Mouse (Mus musculus): ENCODE data around the gene Megf8. TPM values are rescaled to one million over a fixed set of nuclear protein-coding genes. Genes with fewer than 3 reads are reported as not detected.

The Megf8 gene
- polyA plus RNA-seq, 1 experiment from 2014 or later: 22.3 TPM

DNA sequence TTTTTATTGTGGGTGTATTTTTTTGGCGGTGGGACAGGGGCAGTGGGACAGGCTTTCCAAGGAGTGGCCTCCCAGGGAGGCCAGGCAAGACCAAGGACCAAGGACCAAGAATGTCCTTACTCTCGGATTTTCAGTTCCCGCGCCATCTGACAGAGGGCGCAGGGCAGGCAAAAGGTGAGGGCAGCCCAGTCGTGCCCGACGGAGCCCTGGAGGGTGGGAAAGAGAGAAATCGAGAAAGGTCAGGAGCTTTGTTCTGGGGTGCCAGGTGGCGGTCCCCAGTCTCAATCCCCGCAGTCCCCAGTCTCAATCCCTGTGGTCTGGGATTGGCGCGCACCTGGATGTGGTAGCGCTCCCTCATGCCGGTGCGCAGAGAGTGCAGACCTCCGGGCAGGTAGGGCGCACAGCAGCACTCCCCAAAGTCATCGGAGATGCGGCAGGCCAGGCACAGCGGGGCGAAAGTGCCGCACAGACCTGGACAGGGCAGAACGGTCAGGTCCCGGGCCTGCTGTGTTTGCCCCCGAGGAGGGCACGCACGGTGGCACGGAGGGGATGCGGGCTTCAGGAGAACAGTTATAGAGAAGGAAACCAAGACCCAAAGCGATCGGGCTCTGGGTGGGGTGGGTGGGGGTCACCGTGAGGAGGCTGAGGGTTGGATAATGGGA is 50.8 kb downstream of the Megf8 start:
- ATAC-seq (replicated peaks): no peak
- Histone ChIP-seq H3K4me1 (peaks cover 18% of the 10 kb centered on the region), H3K36me3 (peaks cover 12% of the 10 kb centered on the region; the same call in 1 of the 2 replicates), H3K9ac (replicated peaks) (no peak overlapping the region), H3K27ac (replicated peaks) (no peak overlapping the region), H3K27me3 (peaks cover 27% of the 10 kb centered on the region), H3K4me2 (replicated peaks) (no peak overlapping the region), H3K9me3 (no peaks in the 10 kb centered on the region), H3K4me3 (0 out of 2 replicates have a peak overlapping the region, but pooled peaks have one; percentile 0)
- 2% methylated on average over 33 of the region's 33 CpGs for WGBS

DNA sequence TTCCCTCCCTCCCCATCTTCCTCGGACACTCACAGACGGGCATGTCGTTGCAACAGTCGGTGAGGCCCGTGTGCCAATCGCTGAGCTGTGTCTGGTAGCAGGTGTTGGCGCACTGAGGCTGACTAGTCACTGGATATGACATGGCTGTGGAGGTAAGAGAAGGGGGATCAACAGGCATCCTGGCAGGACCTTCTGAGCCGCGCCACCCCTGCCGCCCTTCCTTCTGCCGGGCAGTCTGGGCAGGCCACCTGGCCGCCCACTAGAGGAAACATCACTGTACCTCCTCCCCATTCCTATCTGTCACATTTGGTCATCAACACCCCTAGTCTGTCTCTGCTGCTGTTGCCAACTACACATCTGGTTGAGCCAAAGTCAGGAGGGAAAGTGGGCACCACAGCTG is 51.4 kb downstream of the Megf8 start:
- H3K4me1 ChIP-seq: peaks cover 18% of the 10 kb centered on the region

DNA sequence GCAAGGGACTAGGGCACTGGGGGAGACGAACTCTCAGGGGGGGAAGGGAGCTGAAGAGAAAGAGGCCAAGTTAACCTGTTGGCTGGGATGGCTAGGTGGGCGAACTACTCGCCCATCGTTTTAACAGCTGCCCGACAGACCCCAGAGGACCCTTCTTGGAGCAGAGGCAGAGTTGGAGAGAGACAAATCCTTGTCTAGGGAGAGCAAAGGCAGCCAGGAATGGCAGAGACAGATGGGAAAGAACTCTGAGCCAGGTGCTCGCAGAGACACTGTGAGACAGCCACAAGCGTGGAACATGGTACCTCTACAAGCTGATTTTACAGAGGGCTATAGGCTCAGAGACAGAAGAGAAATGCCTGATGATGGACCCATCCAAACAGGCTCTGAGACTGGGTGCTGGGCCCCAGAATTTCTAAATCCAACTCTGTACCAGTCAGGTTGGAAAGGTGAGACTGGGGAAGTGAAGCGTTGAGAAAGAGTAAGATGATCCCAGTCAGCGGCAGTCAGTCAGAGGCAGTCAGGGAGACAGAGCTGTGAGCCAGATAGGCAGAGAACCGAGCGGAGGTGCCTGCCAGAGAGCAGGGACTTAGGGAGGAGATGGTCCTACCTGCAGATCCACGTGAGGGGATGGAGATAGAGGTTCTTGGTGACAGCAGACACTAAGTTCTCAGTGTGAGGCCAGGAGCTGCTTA is 52.2 kb downstream of the Megf8 start, which contains the start of gene Cnfn:
Gene Cnfn, minus strand, starts transcription at position 667 of the 692 bp plus-strand sequence.
- WGBS: 49% methylated on average over 12 of the region's 12 CpGs
- Histone ChIP-seq H3K27me3 (peaks cover 27% of the 10 kb centered on the region), H3K9me3 (no peaks in the 10 kb centered on the region), H3K4me1 (peaks cover 18% of the 10 kb centered on the region), H3K4me2 (replicated peaks) (no peak within 1 kb of the TSS), H3K4me3 (no peak within 1 kb of the TSS), H3K36me3 (peaks cover 6% of the 10 kb centered on the region; the same call in 1 of the 2 replicates), H3K9ac (replicated peaks) (no peak within 1 kb of the TSS), H3K27ac (replicated peaks) (no peak within 1 kb of the TSS)
- ATAC-seq (replicated peaks): no peak

More for the DNA sequence above, 51.4 kb downstream of the Megf8 start:
- 21% methylated on average over 12 of the region's 12 CpGs for WGBS
- Histone ChIP-seq H3K27ac (replicated peaks) (no peak overlapping the region), H3K36me3 (peaks cover 12% of the 10 kb centered on the region; the same call in 1 of the 2 replicates), H3K4me2 (replicated peaks) (no peak overlapping the region), H3K9ac (replicated peaks) (no peak overlapping the region), H3K27me3 (peaks cover 27% of the 10 kb centered on the region), H3K4me3 (no peak overlapping the region), H3K9me3 (no peaks in the 10 kb centered on the region)
- ATAC-seq (replicated peaks): no peak

DNA sequence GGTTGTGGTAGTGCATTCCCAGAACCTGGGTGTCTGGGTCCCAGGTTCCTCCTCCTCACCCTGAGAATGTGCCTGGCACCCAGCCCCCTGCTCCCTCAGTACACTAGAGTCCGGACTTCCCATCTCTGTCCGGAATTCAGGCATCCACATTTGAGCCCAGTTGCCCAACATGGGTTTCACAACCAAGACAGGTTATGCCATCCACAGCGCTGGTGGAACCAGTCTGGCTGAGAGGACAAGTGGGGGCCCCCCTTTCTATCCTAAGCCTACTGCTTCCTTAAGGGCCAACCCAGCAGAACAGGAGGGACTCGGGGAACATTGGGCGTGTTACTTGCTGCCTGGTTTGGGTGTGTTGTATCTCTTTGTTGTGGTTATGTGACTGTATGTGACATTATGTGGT is 55.5 kb downstream of the Megf8 start:
- peaks cover 8% of the 10 kb centered on the region for H3K4me1 ChIP-seq
- no peak overlapping the region for H3K27ac ChIP-seq (replicated peaks)
- H3K27me3 ChIP-seq: peaks cover 17% of the 10 kb centered on the region
- 90% methylated on average over 5 of the region's 5 CpGs for WGBS
- no peak overlapping the region for H3K4me2 ChIP-seq (replicated peaks)
- no peaks in the 10 kb centered on the region for H3K36me3 ChIP-seq
- no peaks in the 10 kb centered on the region for H3K9me3 ChIP-seq
- no peak overlapping the region for H3K4me3 ChIP-seq
- H3K9ac ChIP-seq (replicated peaks): no peak overlapping the region
- ATAC-seq (replicated peaks): no peak

DNA sequence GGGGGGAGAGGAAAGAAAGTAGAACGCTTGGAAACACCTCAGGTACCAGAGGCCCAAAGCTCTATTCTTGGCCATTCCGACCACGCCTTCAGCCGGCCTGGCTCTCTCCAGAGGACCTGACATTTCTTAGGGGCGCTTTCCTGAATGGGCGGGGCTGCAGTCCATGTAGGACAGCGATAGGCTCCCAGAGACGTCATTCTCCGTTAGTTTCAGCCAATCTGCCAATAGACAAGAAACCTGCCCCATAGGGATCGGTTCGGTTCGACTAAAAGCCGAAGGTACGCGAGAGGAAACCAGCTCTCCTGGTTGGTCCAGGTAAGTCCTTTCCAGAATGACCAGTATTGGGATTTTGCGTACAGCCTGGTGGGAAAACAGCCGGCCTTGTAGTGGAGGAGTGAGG is 59.6 kb downstream of the Megf8 start:
- peak; percentile 34; the same call in 1 of the 2 replicates for ATAC-seq (replicated peaks)
- H3K4me2 ChIP-seq (replicated peaks): peak overlapping the region; percentile 46
- no peaks in the 10 kb centered on the region for H3K27me3 ChIP-seq
- 4% methylated on average over 17 of the region's 17 CpGs for WGBS
- peaks cover 8% of the 10 kb centered on the region for H3K36me3 ChIP-seq
- peak overlapping the region; percentile 5; the same call in 1 of the 2 replicates for H3K9ac ChIP-seq (replicated peaks)
- peaks cover 9% of the 10 kb centered on the region for H3K4me1 ChIP-seq
- no peaks in the 10 kb centered on the region for H3K9me3 ChIP-seq
- peak overlapping the region; percentile 36 for H3K4me3 ChIP-seq
- no peak overlapping the region for H3K27ac ChIP-seq (replicated peaks)

DNA sequence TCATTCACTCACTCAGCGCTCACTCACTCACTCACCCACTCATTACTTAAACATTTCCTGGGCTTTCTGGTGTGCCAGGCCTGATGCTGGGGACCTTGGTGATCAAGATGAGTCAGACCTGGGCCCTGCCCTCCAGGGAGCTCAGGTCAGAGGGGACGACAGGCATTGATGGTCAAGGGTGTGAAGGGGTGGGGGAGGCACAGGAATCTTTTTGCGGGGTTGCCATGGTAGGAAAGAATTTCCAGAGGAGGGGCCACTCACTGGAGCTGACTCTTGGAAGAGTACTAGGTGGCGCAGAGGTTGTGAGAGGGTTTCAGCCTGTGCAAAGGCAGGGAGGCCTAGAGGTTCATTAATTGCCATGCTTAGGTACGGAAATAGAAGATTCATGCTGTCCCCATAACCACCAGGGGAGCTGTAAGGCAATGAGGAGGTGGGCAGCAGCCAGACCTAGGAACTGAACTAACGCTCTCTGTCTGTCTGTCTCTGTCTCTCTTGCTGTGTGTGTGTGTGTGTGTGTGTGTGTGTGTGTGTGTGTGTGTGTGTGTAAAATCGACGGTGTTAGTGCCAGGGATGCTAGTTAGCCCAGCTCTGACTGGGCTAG is 60.2 kb downstream of the Megf8 start:
- H3K4me3 ChIP-seq: peak overlapping the region; percentile 36; the same call in 1 of the 2 replicates
- H3K9ac ChIP-seq (replicated peaks): no peak overlapping the region
- H3K9me3 ChIP-seq: no peaks in the 10 kb centered on the region
- 46% methylated on average over 8 of the region's 8 CpGs for WGBS
- no peaks in the 10 kb centered on the region for H3K27me3 ChIP-seq
- peaks cover 9% of the 10 kb centered on the region for H3K4me1 ChIP-seq
- peaks cover 14% of the 10 kb centered on the region for H3K36me3 ChIP-seq
- H3K27ac ChIP-seq (replicated peaks): no peak overlapping the region
- peak overlapping the region; percentile 46; the same call in 1 of the 2 replicates for H3K4me2 ChIP-seq (replicated peaks)
- no peak for ATAC-seq (replicated peaks)

DNA sequence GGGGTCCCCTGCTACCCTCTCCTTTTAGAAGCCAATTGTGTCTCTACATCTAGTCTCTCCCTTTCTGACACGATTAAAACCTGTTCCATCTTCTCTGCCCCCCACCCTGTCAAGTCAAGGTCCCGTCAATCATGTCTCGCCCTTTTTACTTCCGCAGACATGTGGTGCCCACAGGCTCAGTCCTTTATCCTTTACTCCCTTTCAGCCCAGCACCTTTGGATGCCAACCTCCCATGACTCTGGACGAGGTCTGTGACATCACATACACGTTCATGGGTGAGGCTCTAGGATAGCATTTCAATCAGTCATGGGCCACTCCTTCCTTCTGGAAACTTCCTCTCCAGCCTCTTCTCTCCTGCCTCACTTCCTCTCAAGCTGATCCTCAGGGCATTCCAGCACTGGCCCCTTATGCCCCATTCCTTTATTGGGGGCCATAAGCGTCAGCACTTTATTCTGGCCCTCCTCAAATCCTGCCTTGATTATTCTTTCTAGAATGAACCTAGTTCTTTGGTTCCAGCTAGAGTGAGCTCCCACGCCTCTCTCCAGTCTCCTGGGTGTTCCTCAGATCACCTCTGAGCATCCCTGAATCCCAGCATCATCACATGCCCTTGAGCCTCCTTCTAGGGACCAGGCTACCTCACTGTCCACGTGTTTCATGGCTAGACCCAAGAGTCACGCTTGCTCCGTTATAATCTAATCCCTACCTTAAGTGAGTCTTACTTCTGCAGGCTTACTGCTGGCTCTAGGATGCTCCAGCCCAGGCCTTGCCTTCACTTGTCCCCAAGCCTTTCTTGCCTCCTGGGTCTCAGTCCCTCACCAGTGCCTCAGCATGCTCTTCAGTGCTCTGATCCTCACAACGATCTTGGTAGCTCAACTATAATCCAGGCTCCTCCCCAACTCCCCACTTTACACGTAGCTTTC is 61.5 kb downstream of the Megf8 start:
- no peak overlapping the region for H3K4me3 ChIP-seq
- WGBS: 83% methylated on average over 13 of the region's 13 CpGs

DNA sequence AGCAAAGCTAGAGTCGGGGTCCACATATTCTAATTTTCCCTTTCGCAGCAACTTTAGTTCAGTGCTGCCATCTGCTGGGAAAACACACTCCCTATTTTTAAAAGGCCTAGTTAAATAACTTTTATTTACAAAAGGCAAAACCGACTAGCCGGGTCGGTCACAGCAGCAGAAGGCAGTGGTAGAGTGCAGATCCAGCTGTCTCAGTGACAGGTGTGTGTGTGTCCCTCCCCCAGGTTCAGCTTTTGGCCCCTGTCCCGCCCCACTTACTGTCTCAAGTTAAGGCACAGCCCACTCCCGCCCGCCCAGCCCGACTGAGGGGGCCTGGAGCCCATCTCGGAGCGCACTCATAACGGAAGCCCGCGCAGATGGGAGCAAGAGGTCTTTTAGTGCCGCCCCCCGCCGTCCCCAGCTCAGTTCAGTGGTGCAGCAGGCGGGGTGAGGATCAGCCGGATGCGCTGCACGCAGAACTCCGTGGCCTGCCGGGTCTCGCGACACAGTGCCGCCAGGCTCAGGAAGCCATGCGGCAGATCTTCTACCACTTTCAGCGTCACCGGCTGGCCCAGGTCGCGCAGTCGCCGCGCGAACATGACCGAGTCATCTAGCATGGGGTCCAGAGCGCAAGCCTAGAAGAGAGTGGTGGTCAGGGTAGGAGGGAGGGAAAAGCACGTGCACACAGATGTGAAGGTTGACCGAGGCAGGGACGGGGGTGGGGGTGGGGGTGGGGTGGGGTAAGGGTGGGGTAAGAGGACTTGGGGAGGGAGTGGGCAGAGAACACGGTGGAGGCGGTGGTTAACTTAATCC is 62.8 kb downstream of the Megf8 start:
- Histone ChIP-seq H3K27me3 (no peaks in the 10 kb centered on the region), H3K27ac (replicated peaks) (no peak overlapping the region), H3K9me3 (no peaks in the 10 kb centered on the region), H3K36me3 (peaks cover 37% of the 10 kb centered on the region), H3K4me3 (peak overlapping the region; percentile 26), H3K9ac (replicated peaks) (peak overlapping the region; percentile 43), H3K4me2 (replicated peaks) (peak overlapping the region; percentile 45), H3K4me1 (peaks cover 9% of the 10 kb centered on the region)
- ATAC-seq (replicated peaks): peak; percentile 43
- WGBS: 3% methylated on average over 42 of the region's 42 CpGs

More for the DNA sequence above, 61.5 kb downstream of the Megf8 start:
- no peaks in the 10 kb centered on the region for H3K27me3 ChIP-seq
- no peaks in the 10 kb centered on the region for H3K9me3 ChIP-seq
- H3K4me2 ChIP-seq (replicated peaks): no peak overlapping the region
- no peak overlapping the region for H3K27ac ChIP-seq (replicated peaks)
- no peak overlapping the region for H3K9ac ChIP-seq (replicated peaks)
- peaks cover 9% of the 10 kb centered on the region for H3K4me1 ChIP-seq
- peaks cover 25% of the 10 kb centered on the region for H3K36me3 ChIP-seq
- no peak for ATAC-seq (replicated peaks)

DNA sequence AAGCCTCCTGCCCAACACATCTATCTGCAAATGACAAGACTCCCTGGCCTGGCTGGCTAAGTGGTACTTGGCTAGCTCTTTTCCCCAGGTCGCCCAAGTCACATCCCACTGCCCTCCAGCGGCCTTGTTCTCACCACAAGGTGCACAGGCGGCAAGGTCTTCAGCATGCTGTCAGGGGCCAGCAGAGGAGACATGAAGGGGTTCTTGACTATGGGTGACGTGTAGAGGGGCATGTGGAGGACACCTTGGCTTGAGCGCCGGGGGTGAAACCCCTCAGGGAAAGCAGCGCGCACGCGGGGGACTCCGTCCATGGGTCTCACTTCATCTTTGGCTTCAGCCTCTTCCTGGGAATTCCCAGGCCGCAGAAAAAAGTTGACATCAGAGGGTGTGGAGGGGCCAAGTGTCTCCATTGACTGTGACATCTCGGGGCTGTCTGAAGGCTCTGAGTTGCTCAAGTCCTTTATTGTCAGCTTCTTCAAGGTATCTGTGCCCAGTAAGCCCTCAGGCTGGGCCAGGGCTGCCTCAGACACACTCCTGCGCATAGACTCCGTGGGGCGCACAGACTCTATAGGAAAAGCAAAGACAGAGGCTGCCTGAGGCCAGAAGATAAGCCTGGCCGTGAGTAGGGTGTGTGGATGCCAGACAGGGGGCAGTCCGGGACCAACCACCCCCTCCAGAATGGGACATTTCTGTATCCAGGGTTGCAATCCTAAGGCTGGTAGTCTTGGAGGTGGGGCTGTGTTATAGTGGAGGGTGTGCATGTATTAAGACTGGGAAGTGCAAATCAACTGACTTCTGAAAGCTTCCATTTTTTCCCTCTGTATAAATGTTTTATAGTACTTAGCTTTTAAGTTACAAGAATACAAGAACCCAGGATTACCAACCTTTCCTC is 63.7 kb downstream of the Megf8 start:
- H3K36me3 ChIP-seq: peaks cover 45% of the 10 kb centered on the region
- no peak overlapping the region for H3K4me3 ChIP-seq

DNA sequence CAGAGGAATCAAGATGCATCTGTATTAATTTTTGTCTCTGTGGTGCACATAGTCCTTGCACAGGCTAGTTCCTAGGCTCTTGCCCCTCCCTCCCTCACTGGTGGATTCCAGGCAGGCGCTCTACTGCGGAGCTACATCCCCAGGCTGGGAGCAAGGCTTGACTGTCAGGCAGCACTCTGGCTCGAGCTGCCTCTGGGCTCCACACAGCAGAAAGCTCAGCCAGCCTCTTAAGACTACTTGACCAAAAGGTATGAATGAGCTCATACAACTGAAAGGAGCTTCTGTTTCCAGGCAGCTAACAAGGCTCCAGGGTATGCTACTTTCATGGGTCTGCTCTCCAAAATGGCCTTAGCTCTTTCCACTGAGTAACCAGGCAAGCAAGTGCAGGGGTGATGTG is 64.3 kb downstream of the Megf8 start:
- no peaks in the 10 kb centered on the region for H3K9me3 ChIP-seq
- H3K4me1 ChIP-seq: peaks cover 9% of the 10 kb centered on the region
- H3K27me3 ChIP-seq: no peaks in the 10 kb centered on the region
- H3K36me3 ChIP-seq: peaks cover 46% of the 10 kb centered on the region
- no peak overlapping the region for H3K27ac ChIP-seq (replicated peaks)
- no peak for ATAC-seq (replicated peaks)
- no peak overlapping the region for H3K4me3 ChIP-seq
- no peak overlapping the region for H3K9ac ChIP-seq (replicated peaks)
- 25% methylated on average over 3 of the region's 3 CpGs for WGBS
- no peak overlapping the region for H3K4me2 ChIP-seq (replicated peaks)

More for the DNA sequence above, 63.7 kb downstream of the Megf8 start:
- peaks cover 9% of the 10 kb centered on the region for H3K4me1 ChIP-seq
- no peaks in the 10 kb centered on the region for H3K9me3 ChIP-seq
- WGBS: 58% methylated on average over 18 of the region's 18 CpGs
- H3K27me3 ChIP-seq: no peaks in the 10 kb centered on the region
- no peak overlapping the region; the same call in 1 of the 2 replicates for H3K4me2 ChIP-seq (replicated peaks)
- H3K27ac ChIP-seq (replicated peaks): no peak overlapping the region
- ATAC-seq (replicated peaks): no peak
- H3K9ac ChIP-seq (replicated peaks): no peak overlapping the region
